Mouse (Mus musculus) T-cell, adult 2 months (primary cell): ENCODE data around the gene Wsb2.
"Not testable (repeated sequence)": the region's sequence is repeated elsewhere in the genome, so short reads cannot be mapped to it uniquely, and the experiment has no call there.

Source experiments
- DNase-seq: peaks from one replicate; pipeline ENCODE4 v3.0.0; 2022; ENCODE audit warnings: low spot score

The Wsb2 gene

DNA sequence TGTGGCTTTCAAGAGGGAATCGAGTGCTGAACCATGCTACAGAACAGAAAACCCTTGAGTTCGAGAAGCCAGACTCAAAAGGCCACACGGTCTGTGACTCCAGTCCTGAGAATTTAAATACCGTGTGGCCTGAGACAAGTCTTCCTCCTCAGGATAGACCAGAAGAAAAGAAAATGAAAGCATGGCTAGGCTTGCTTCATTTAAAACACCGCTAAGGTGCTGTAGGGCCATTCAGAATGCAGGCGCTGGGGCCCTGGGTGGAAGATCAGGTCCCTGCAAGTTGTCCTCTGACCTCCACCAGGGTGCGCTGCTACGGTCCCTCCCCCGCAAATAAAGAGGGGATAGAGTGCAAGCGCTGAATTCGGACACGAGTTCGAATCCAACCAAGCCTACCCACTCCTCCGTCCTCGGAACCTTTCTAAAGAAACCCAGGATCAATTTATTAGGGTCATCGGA lies 31.2 kb downstream of the Wsb2 start:
- peak; percentile 62 for DNase-seq

DNA sequence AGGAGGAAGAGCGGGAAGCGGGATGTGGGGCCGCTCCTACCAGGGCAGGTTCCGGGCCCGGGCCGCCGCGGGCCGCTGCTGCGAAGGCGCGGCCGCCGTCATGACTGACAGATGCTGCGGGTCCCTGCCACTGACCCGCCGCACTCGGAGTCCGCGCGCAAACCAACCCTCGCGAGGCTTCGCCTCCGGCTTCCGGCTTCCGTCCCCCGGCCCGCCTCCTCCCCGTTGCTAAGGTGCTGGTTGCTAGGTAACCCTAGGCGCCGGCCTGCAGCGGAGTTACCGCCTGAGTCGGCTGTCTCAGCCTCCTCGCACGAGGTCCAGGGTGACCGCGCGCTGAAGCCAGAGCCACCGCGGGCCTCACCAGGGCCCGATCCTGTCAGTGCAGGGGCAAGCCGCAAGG lies 31.8 kb downstream of the Wsb2 start, which contains the start of gene Rfc5:
TSS of gene Rfc5 (minus strand) at position 171 of the 400 bp plus-strand sequence.
- peak; percentile 92 for DNase-seq

DNA sequence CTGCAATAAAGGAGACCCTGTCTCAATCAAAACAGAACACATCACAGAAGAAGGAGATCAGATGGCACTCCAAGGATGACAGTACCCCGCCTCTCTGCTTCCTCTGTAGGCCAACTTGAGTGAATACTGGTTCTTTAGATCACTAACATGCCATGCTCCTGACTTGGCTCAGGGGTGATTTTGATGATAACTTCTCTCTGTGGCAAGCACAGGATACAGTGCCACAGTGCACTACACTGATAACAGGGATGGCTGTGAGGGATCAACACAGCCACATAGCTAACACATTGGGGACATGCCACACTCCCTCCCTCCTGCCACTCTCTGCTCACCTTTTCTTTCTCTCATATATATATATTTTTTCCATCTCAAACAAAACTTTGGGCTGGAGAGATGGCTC lies 33.8 kb downstream of the Wsb2 start:
- DNase-seq = no peak

DNA sequence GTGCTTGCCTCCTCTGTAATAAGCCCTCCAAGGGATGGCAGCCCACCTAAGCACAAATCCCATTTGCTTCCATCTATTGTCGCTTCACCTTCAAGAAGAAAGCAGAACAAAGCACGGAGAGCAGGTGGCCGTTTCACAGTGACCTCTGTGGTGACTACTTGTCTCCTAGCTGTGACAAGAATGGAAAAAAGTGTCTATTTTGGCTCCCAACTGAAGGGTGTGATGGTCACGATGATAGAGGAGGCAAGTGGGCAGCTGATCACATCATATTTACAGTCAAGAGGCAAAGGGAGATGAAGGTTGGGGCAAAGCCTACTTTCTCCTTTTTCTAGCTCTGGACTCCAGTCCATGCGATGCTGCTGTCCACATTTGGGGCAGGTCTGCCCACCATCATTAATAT lies 38.7 kb downstream of the Wsb2 start:
- no peak for DNase-seq

DNA sequence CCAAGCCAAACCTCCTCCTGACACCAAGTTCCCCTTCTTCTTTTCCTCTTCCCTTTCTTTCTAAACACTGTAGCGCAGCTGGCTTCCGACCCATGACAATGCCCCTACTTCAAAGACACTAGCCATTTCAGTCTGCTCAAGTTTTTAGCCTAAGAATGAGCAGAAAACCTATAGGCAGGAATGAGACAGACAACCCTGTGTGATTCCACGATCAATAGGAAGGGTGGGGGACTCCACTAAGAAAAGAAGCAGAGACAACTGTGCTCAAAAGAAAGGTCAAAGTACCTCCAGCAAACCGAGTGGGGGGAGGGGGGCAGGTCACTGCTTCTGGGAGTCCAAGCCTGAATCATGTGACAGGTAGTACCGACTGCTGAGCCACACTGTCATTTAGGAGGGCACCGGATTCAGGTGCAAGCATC lies 39.5 kb downstream of the Wsb2 start:
- no peak for DNase-seq

DNA sequence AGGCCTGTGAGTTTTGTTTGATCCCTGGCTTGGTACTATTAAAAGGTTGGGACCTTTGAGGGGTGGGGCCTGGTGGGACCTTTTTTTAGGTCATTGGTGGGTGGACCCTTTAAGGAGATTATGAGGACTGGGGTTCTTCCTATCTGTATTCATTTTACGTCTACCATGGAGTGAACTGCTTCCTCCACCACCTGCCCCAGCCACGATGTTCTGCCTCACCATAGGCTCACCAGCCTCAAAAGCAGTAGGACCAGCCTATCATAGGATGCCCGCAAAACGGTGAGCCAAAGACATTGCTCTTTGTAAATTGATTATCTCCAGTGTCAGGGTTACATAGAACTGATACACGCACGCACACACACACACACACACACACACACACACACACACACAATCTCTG lies 40.3 kb downstream of the Wsb2 start:
- no peak for DNase-seq

DNA sequence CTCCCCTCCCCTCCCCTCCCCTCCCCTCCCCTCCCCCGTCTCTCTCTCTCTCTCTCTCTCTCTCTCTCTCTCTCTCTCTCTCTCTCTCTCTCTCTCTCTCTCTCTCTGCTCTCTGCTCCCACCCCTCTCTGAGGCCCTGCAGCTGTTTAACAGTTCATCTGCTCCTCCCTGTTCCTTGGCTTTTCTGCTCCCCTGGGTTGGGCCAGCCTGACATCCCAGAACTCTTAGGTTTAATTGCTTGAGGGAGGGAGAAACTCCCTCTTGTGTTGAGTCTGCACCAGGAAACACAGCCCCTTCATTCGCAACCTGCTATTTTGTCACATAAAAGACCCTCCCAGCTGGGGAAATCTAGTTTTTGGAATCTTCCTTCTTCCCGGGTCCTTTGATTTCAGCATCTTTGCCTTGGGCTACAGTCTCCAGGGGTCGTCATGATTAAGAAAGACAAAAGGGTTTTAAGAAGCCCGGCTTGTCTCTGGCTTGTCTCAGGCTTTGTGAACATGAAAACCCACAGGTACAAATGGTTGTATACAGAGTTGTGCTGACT lies 41.0 kb downstream of the Wsb2 start:
- DNase-seq = no peak

DNA sequence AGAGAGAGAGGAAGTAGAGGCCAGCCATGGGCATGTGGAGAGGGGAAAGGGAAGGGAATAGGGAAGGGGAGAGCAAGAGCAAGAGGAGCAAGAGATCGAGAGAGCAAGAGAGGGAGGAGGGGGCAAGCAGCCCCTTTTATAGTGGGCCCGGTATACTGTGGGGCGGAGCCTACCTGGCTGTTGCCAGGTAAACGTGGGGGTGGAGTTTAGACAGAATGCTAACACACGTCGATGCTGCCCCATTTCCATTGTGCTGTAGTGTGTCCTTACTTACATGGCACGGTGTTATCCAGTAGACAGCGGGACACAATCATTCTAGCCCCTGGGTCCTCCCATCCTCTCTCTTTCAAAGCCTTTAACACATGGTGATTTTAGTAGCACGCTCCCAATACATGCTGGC lies 42.2 kb downstream of the Wsb2 start:
- DNase-seq = no peak

DNA sequence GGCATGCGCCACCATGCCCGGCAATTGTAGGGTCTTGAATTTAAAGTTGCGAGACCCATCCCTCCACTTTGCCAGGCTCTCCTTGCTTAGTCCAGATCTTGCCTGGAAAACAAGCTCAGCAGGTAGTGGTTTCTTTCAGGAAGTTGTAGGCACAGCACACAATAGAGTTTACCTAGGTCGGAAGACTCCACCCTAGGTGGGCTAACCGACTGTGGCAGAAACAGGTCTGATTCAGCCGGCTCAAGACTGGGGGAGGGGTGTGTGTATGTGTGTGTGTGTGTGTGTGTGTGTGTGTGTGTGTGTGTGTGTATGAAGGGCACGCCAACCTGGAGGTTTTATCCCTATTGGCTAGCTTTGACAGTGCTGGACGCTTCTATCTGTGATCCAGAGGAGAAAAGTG lies 46.5 kb downstream of the Wsb2 start:
- DNase-seq = no peak

DNA sequence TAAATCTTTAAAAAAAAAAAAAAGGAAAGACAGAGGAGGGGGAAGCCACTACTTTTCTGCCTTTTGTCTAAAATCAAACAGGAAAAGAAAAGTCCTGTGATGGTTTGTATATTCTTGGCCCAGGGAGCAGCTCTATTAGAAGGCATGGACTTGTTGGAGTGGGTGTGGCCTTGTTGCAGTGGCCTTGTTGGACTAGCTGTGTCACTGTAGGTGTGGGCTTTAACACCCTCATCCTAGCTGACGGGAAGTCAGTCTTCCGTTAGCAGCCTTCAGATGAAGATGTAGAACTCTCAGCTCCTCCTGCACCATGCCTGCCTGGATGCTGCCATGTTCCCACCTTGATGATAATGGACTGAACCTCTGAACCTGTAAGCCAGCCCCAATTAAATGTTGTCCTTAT lies 47.6 kb downstream of the Wsb2 start:
- not testable (repeated sequence) for DNase-seq

DNA sequence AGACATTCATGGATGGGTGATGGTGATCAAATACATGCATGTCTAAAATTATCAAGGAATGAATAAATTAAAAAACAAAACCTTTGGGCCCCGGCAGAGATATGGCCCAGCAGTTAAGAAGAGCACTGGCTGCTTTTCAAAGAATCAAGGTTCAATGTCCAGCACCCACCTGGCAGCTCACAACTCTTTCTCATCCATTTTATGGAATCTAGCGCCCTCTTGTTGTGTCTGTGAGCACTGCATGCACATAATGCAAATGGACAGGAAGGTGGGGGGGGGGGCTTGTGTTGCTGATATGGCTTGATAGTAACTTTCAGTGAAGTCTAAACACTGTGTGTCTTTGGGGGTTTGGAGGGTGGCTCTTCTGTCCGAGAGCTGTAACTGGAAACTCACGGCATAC lies 51.1 kb downstream of the Wsb2 start:
- DNase-seq = peak; percentile 16

DNA sequence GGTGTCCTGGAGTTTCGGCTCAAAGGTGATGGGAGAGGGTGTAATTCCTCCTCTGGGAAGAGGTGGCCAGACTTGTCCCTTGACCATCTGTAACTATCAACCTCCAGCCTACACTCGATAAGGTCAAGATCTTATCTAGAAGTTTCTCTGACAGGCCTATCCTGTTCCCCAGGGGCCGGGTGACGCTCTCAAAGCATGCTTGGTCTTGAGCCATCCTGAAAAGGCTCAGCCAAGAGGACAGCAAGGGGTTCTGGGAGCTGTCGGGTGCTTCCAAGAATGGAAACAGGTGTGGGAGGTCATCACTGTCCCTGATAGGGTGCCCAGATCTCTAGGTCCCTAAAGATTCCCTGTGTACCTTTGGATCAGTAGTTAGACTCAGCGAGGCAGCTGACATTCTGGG lies 52.3 kb downstream of the Wsb2 start:
- no peak for DNase-seq

DNA sequence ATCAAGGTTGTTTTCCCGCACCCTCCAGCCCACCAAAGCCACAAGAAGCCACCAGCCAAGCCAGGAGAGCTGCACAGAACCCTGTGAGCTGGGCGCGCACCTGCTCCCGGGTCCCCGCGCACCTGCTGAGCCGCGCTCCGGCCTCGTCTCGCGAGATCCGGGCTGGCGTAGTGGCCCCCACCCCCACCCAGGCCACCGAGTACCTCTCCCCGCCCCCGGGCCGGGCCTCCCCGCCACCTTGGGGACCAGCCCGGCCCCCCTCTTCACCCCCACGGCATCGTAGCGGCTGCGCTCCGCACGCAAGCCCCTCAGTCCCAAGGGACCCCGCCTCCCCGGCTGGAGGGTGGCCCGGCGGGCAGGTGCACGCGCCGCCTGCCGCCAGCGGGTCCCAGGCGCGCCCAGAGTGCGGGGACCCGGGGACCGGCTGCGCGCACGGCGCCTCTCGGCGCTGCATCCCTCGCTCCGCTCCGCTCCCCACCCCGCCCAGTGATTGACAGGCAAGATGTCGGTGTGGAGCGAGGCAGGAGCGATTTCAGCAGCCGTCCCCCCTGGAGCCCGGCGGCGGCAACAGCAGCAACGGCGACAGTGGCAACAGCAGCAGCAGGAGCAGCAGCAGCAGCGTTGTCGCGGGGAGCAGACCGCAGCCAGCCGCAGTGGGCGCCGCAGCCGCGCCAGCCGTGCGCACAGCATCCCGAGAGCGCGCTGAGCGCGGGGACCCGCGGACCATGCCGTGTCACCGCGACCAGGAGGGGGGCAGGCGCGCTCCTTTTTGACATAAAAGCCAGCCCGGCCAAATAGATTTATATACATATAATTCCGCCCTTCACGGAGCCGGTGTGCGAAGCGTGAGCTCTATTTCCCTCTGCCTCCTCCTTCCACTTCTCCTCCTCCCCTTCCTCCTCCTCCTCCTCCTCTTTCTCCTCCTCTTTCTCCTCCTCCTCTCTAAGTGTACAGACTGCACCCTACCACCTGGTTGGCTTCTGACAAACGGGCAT lies 56.7 kb downstream of the Wsb2 start, which contains the start of gene Ksr2:
TSS of gene Ksr2 (plus strand) at position 494 of the 995 bp plus-strand sequence.
- peak; percentile 5 for DNase-seq

DNA sequence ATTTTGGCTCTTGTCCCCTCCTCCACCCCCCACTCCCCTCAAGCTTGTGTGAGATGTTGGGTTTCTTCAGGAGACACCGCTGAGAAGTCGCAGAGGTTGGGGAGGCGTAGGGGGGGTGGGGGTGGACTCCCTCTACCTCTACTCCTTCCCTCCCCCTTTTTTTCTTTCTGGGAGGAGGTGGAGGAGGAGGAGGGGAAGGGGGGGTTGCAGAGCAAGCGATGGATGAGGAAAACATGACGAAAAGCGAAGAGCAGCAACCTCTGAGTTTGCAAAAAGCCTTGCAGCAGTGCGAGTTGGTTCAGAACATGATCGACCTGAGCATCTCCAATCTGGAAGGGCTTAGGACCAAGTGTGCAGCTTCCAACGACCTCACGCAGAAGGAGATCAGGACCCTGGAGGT lies 57.5 kb downstream of the Wsb2 start:
- DNase-seq = no peak

DNA sequence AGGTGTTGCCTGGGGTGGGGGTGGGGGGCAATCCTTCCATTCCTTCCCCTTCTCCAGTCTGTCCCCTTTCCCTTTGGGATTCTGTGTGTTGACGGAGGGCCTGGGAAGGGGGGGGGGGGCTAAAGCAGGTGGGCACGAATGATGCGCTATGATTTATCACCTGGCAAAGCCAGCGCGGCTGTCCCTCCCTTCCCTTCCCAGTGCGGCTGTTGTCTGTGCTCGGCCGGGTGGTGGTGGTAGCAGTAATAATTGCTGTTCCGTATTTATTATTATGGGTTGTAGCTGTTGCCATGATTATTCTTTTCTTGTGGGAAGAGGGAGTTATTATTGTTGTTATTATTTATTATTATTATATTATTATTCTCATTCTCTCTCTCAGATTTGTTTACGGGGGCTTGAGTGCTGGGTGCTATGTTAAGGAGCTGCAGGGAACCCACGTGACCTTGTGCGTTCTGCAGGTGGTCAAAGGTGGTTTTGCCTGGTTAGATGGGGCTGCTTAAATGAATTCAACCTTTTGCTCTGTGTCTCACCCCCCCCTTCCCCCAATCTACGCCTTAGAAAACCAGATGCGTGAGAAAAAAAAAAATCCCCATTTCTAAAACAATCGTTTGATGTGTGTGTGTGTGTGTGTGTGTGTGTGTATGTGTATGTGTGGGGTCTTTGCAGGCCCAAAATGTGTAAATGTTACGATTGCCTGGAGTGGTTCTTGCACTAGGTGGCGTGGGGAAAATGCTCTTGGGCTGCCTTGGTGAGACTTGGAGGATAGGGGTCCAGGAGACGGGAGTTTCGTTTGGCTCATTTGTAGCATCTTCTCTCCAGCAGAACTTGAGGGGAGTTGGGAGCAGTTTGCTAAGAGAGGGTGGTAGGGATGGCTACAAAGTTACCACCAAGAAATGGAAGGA lies 58.2 kb downstream of the Wsb2 start:
- no peak for DNase-seq

DNA sequence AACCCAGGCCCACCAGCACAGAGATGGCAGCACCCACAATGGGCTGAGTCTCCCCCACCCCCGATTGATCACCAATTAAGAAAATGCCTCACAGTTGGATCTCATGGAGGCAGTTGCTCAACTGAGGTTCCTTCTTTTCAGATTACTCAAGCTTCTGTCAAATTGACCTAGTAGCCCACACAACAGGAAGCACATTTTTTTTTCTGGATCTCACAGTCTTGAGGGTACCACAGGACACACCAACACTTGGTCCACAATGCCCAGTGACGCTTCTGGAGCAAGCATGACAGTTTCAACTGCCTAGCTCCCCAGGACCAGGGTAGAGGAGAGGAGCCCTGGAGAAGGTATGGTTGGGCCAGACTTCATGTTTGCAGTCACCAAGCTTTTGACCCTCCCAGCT lies 60.3 kb downstream of the Wsb2 start:
- no peak for DNase-seq
